Mouse (Mus musculus) testis, postnatal 10 days (tissue): ENCODE data around the gene Dpf3.

ENCODE experiments used
- DNase-seq: peaks from one replicate; pipeline ENCODE4 v3.0.0; 2021; ENCODE audit warnings: low spot score

Dpf3 gene

DNA sequence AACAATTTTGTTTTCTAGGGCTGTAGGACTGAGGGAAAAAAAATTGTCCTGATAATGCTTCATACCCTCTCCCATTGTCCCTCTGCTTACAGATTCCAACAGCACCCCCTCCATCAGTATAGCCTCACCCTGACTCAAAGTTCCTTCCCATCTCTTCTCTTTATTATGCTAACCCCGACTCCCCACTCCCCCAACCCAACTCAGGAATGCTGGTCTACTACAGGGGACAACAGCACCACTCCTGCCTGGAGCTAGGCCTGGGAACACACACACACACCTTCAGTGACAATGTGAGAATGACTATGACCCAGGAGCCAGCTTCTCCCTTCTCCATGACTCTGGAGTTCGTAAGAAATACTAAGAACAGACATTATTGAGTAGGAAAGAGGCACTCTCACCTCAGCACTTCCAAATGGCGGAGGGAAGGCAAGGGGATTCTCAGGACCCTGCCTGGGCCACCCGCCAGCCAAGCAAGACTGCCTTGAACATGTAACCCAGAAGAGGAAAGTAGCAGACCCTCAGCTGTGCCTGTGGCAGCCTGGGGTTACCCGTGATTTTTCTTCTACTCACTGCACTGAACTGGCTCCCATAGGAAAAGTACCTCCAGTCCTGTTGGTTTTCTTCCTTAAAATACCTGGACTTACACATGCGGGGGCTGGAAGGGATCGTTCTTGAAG, 276.2 kb downstream of the Dpf3 start:
- DNase-seq = no peak

DNA sequence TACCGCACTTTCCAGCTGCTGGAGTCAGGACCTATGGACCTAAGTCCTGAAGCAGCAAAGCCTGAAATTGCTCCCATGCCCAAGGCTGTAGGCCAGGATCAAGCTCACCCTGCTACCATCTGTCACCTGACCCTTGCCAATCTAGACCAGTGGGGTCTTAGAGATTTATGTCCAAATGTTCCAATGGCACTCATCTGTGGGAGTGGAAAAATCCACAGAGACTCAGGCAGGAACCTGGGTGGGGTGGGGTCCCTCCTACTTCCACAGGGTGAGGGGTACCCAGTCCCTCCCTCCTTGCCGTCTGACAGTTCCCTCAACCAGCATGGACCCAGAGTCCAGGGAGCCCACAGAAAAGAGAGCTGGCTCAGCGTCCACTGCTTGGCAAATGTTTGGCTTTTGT, 276.8 kb downstream of the Dpf3 start:
- no peak for DNase-seq

DNA sequence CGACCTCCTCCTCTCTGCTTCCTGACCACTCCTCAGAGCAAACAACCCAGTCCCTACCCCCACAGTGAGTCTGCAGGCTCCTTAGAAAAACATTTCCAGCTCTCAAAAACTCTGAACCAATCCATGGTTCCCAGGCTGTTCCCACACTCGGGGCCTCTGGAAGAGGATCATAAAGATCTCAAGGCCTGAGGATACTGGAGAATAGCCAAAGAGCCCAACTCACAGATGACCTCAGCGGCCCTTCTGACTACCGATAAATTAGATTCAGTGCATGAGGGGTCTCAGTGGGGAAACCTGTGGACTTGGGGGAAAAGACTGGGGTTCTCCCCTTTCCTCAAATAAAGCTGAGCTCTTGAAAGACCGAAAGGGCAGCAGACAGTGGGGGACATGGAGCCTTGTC, 277.2 kb downstream of the Dpf3 start:
- no peak for DNase-seq

DNA sequence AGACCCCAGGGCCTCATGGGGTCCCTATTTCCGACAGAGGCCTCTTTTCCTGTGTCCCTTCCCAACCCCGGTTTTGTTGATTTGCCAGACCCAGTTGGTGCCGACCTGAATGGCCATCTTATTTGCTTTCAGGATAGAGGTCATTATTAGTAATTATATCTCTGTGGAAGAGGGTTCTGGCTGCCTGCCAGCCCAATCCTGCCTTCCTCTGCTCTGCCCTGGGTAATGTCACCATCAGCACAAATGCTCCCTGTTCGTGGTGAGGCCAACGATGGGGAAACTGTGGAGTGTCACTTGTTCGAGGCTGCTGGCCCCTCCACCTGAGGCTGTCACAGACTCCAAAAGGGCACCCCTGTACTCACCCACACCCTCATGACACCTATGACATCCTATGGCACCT, 278.1 kb downstream of the Dpf3 start:
- DNase-seq = peak; percentile 52

- no peak for DNase-seq
Measured at GRCm38 (mm10) chr12:83208841-83209240, 278.7 kb downstream of the Dpf3 start.

DNA sequence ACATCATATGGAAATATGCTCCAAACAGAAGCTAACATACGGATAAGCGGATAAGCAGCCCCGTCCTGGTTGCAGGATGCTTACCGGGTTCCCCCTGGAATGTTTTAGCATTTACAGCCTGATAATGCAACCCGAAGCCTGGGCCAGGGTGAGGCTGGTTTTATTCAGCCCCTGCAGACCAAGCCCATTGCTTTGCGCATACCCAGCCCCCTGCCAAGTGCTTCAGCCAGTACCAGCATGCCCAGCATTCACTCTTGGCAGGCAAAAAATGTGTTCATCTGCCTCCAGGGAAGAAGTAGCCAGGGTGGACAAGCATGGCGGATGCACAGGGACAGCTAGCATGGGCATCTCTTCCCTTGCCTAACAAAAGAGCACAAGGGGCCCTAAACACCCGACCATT, 279.5 kb downstream of the Dpf3 start:
- DNase-seq = no peak

DNA sequence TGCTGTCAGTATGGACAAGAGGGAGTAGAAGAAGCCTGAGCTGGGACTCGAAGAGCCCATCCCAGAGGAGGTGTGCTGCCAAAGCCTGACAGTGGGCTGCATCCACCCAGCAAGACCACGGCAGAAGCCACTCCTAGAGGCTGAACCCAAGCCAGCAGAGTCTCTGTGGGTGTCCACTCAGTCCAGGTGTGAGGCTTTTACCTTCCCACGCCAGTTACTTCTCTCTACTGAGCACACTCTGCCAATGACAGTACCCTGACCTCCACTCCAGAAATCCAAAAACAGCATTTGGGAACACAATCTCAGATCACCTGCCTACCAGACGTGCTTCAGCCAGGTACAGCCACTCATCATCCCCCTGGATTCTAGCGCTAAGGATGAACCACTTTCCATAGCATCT, 280.0 kb downstream of the Dpf3 start:
- no peak for DNase-seq

GRCm38 (mm10) chr12:83206866-83207265, 280.6 kb downstream of the Dpf3 start:
- DNase-seq = no peak

DNA sequence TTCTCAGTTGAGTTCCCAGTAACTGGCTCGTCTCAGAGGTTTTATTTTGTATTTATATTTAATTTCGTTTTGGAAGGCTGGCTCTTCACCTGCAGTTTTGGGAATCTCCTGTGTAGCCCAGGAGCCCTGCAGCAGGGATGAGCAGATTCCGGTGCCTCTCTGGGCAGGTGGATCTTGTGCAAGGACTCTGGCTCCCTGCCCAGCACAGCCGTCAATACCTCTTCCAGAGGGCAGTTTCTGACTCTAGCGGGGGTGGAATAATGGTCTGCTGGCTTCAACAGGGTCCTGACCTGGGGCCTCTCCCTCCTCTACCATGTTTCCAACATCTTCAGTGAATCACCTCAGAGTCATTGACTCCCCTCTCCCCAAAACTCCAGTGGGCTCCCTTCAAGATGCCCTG, 283.2 kb downstream of the Dpf3 start:
- DNase-seq = no peak

DNA sequence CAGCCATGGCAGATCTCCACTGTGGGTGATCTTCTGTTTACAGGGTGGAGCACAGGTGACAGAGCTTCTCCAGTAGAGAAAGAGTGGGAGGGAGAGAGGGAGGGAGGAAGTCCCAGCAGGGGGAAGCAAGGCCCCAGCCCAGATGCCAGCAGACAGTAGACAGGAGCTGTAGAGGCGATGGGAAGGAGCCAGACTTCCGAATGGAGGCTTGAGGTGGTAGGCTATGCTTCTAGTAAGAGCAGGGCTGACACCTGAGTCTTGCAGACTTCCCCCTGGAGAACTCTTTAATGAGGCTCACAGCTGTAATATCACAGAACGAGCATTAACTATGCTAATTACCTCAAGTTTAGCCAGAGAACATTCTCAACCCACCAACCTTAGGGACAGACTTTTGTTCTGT, 285.8 kb downstream of the Dpf3 start:
- no peak for DNase-seq

DNA sequence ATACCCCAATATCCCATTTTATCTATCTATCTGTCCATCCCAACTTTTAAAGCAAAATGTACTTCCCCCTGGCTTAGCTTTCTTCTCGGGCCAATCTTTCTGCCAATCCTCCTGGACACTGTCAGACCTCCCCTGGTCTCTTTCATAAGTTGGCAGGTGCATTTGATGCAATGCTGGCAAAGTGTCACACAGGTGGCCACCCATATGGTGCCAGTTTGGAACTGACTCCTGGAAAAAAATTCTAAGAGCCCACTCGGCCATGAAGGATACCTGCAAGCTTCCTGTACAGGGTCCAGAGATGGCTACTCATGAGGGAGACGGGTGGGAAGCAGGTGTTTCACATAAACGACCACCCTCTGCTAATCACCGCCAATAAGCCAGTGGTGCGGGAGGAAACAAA, 307.0 kb downstream of the Dpf3 start:
- no peak for DNase-seq

DNA sequence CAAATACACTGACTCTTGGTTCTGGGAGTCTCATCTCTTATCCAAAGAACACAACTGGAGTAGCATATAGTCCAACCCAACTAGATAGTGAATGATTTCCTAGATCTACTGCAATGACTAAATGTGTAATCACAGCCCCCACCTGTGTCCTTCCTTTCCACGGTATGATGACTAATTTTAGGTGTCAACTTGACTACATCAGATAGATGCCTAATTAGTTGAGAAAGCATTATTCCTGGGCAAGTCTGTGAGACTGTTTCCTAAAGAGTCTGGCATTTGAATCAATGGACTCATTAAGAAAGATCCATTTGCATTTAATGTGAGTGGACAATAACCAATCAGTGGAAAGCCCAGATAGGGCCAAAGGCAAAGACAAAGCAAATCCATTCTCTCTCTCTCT, 307.7 kb downstream of the Dpf3 start:
- DNase-seq = no peak

DNA sequence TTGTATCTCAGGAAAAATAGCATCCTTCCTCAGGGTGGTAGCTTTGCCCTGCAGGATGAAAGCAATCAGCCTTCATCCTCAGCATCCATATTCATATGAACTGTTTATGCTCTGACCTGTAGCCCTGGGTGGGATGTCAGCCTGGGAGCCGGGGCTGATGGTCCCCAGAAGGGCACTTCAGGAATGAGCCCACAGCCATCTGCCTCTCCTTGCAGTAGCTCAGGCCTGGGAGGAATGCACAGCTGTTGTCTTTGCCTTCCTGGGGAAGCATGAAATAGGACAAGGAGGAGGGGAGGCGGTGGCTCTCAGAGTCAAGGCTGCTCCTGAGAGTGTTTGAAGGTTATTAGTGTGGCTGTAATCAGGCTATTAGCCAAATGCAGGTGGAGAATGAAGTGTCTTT, 308.7 kb downstream of the Dpf3 start:
- no peak for DNase-seq

DNA sequence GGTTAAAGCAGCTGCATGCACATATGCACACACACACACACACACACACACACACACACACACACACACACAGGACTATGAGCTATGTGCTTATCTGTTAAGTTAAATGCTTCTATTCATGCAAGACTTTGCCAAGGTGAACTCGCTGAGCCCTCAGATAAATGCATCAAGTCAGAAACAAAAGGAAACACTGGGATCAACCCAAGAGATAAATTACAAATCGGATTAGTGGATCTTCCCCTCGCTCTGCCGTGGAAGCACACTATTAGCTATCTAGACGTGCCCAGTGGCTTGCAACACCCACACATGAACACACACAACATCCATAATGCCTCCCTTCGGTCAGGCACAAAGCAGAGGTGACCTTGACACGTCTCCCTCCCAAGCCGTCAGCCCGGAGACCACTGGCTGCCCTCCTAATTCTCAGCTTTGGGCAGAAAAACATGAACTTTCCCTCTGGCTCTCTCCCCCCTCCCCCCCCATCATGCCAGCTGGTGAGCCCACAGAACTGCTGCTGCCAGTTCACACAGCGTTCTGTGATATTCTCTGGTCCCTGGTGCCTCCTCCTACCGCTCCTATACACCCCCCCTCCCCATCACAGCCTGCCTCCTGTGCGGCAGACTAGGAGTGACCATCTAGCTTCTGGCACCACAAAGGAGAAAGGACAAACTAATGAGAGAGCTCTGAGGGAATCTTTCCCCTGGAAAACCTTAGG, 317.9 kb downstream of the Dpf3 start:
- no peak for DNase-seq

- no peak for DNase-seq
Measured at GRCm38 (mm10) chr12:83168310-83168709, 319.2 kb downstream of the Dpf3 start.

DNA sequence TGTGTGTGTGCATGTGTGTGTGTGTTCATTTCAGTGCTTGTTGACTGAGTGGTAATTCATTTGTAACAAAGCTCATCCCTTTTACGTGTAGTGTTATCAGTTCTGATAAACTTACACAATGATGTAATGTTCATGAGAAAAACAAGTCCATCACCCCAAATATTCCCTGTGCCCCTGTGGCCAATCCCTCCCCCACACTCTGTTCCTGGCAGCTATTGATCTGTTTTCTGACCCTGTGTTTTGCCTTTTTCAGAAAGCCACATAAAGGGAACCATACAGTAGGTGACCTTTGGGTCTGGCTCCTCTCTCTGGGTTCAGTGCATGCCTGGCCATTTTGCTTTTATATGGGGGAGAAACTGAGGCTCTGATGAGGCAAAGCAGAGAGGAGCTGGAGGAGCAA, 322.5 kb downstream of the Dpf3 start:
- no peak for DNase-seq
